Mouse (Mus musculus): ENCODE data around the gene Ddx39. TPM values are rescaled to one million over a fixed set of nuclear protein-coding genes. Genes with fewer than 3 reads are reported as not detected.

Ddx39 gene
- polyA plus RNA-seq (2015; fragmentation: Nextera tagmentation; extraction: Ambion mirVana), result 107 and 135 TPM in 2 replicates

DNA sequence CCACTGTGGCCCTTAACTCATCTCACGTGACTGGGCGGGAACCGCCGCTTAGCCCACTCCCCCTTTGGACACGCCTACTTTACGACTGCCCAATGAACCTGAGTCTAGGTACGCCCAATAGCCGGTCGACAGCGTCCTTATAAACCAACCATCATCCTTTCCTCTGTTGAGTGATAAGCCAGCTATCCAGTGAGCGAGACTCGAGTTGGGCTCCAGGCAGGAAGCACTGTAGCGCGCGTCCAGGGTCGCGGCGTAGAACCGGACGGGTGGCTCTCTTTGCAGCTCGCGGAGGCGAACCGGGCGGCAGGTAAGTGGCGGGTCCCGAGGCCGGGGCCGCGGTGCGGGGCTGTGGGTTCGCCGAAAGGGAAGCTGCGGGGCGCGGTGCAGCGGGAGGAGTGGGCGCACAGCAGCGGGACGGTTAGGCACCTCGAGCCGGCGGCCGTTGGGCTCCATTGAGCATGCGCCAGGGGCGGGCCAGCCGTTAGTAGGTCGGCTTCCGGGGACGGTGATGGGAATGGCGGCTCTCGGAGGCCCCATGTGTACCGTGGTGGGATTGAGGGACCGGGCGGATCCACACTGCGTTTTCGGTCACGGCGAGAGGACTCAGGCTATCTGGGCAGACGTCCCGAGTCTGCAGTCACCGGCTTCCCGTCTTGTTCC, at the start of gene Ddx39:
Gene Ddx39 (plus strand): TSS at position 147 of the 660 bp plus-strand sequence.
- ATAC-seq (replicated peaks; ENCODE audit: insufficient number of reproducible peaks, insufficient read depth, low FRiP score, low read depth), result peak; percentile 99
- WGBS, result under 1% methylated on average over 63 of the region's 63 CpGs
- Histone ChIP-seq H3K27ac (peak within 1 kb of the TSS; percentile 94), H3K36me3 (peaks cover 6% of the 10 kb centered on the region), H3K27me3 (no peaks in the 10 kb centered on the region), H3K4me1 (replicated peaks) (peaks cover 21% of the 10 kb centered on the region), H3K9ac (peak within 1 kb of the TSS; percentile 86), H3K4me3 (peak within 1 kb of the TSS; percentile 93), H3K4me2 (peak within 1 kb of the TSS; percentile 82), H3K9me3 (replicated peaks) (no peaks in the 10 kb centered on the region)

- Histone ChIP-seq H3K27me3 (peaks cover 8% of the 10 kb centered on the region), H3K4me3 (no peak within 1 kb of the TSS), H3K9ac (peak within 1 kb of the TSS; percentile 24; the same call in 1 of the 2 replicates), H3K27ac (peak within 1 kb of the TSS; percentile 53; the same call in 1 of the 2 replicates), H3K9me3 (replicated peaks) (no peaks in the 10 kb centered on the region), H3K4me2 (peak within 1 kb of the TSS; percentile 18; the same call in 1 of the 2 replicates), H3K4me1 (replicated peaks) (peaks cover 55% of the 10 kb centered on the region), H3K36me3 (peaks cover 19% of the 10 kb centered on the region)
- 0 out of 2 replicates have a peak, but pooled peaks have one; percentile 17 for ATAC-seq (replicated peaks; ENCODE audit: insufficient number of reproducible peaks, insufficient read depth, low FRiP score, low read depth)
- WGBS, result 28% methylated on average over 14 of the region's 14 CpGs
Measured at GRCm38 (mm10) chr8:83665969-83666865, 48.8 kb upstream of the Ddx39 start, which contains the start of gene Ptger1. Ptger1 (plus strand) TSS chr8:83666678.

GRCm38 (mm10) chr8:83666866-83667234, 48.1 kb upstream of the Ddx39 start:
- 93% methylated on average over 3 of the region's 3 CpGs for WGBS
- Histone ChIP-seq H3K4me1 (replicated peaks) (peaks cover 48% of the 10 kb centered on the region), H3K9me3 (replicated peaks) (no peaks in the 10 kb centered on the region), H3K36me3 (peaks cover 25% of the 10 kb centered on the region), H3K9ac (peak overlapping the region; percentile 24; the same call in 1 of the 2 replicates), H3K4me3 (no peak overlapping the region), H3K27ac (peak overlapping the region; percentile 53; the same call in 1 of the 2 replicates), H3K4me2 (peak overlapping the region; percentile 18; the same call in 1 of the 2 replicates), H3K27me3 (peaks cover 8% of the 10 kb centered on the region)
- ATAC-seq (replicated peaks; ENCODE audit: insufficient number of reproducible peaks, insufficient read depth, low FRiP score, low read depth), result no peak

DNA sequence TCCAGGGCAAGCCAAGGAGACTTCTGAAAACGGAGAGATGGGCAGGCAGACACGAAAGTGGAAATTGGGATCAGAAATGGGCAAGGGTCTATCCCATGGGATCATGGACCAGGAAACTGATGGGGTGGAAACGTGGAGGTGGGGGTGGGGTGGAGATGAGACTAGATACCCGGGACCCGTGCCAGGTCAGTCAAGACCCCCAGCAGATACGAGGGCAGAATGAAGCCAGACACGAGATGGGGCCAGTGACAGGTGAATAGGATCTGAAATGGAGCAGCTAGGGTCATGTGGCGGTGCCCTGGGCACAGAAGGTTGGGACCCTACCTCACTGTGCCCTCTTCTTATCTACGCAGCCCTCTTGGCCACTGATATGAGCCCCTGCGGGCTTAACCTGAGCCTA, 47.5 kb upstream of the Ddx39 start:
- Histone ChIP-seq H3K9ac (no peak overlapping the region), H3K9me3 (replicated peaks) (no peaks in the 10 kb centered on the region), H3K4me3 (peak overlapping the region; percentile 46; the same call in 1 of the 2 replicates), H3K4me1 (replicated peaks) (peaks cover 41% of the 10 kb centered on the region), H3K36me3 (peaks cover 29% of the 10 kb centered on the region), H3K4me2 (peak overlapping the region; percentile 68), H3K27me3 (peaks cover 8% of the 10 kb centered on the region), H3K27ac (no peak overlapping the region)
- ATAC-seq (replicated peaks; ENCODE audit: insufficient number of reproducible peaks, insufficient read depth, low FRiP score, low read depth), result no peak
- WGBS, result 79% methylated on average over 10 of the region's 10 CpGs

GRCm38 (mm10) chr8:83668010-83668916, 46.7 kb upstream of the Ddx39 start:
- H3K9ac ChIP-seq, result peak overlapping the region; percentile 44
- H3K27ac ChIP-seq, result no peak overlapping the region
- peak; percentile 23; the same call in 1 of the 2 replicates for ATAC-seq (replicated peaks; ENCODE audit: insufficient number of reproducible peaks, insufficient read depth, low FRiP score, low read depth)

GRCm38 (mm10) chr8:83669013-83669412, 46.0 kb upstream of the Ddx39 start:
- H3K4me2 ChIP-seq, result peak overlapping the region; percentile 68; the same call in 1 of the 2 replicates
- no peak overlapping the region for H3K27ac ChIP-seq
- H3K4me3 ChIP-seq, result peak overlapping the region; percentile 46; the same call in 1 of the 2 replicates
- peaks cover 8% of the 10 kb centered on the region for H3K27me3 ChIP-seq
- no peaks in the 10 kb centered on the region for H3K9me3 ChIP-seq (replicated peaks)
- H3K4me1 ChIP-seq (replicated peaks), result peaks cover 35% of the 10 kb centered on the region
- 74% methylated on average over 16 of the region's 16 CpGs for WGBS
- H3K9ac ChIP-seq, result no peak overlapping the region
- peaks cover 29% of the 10 kb centered on the region for H3K36me3 ChIP-seq
- ATAC-seq (replicated peaks; ENCODE audit: insufficient number of reproducible peaks, insufficient read depth, low FRiP score, low read depth), result no peak

More at GRCm38 (mm10) chr8:83668010-83668916, 46.7 kb upstream of the Ddx39 start:
- peak overlapping the region; percentile 46 for H3K4me3 ChIP-seq
- WGBS, result 28% methylated on average over 80 of the region's 80 CpGs
- peaks cover 35% of the 10 kb centered on the region for H3K4me1 ChIP-seq (replicated peaks)
- H3K27me3 ChIP-seq, result peaks cover 8% of the 10 kb centered on the region
- H3K4me2 ChIP-seq, result peak overlapping the region; percentile 68
- no peaks in the 10 kb centered on the region for H3K9me3 ChIP-seq (replicated peaks)
- H3K36me3 ChIP-seq, result peaks cover 29% of the 10 kb centered on the region

DNA sequence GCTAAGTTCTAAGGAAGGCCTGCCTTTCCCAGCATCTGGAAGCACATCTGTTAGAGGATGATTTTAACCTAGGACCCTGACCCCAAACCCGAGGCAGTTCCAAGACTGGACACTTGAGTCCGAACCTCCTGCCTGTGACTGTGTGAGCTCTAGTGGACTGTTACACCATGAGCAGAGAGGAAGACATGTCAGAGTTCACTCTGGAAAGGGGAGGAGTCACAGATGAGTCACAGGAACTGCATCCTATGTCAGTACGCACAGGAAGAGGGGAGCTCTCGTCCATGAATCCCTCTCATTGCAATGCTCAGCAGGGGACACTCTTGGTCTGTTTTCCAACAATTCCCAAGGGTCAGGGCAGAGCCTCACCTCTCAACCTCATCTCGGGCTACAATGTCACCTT, 42.0 kb upstream of the Ddx39 start:
- H3K4me2 ChIP-seq, result no peak overlapping the region
- H3K9ac ChIP-seq, result no peak overlapping the region
- 61% methylated on average over 5 of the region's 5 CpGs for WGBS
- H3K27ac ChIP-seq, result no peak overlapping the region
- ATAC-seq (replicated peaks; ENCODE audit: insufficient number of reproducible peaks, insufficient read depth, low FRiP score, low read depth), result 0 out of 2 replicates have a peak, but pooled peaks have one; percentile 19
- no peak overlapping the region for H3K4me3 ChIP-seq
- peaks cover 42% of the 10 kb centered on the region for H3K36me3 ChIP-seq
- H3K9me3 ChIP-seq (replicated peaks), result no peaks in the 10 kb centered on the region
- peaks cover 9% of the 10 kb centered on the region for H3K4me1 ChIP-seq (replicated peaks)
- H3K27me3 ChIP-seq, result peaks cover 3% of the 10 kb centered on the region

GRCm38 (mm10) chr8:83674497-83674896, 40.5 kb upstream of the Ddx39 start:
- WGBS, result 82% methylated on average over 5 of the region's 5 CpGs
- Histone ChIP-seq H3K9ac (no peak overlapping the region), H3K27ac (no peak overlapping the region), H3K9me3 (replicated peaks) (no peaks in the 10 kb centered on the region), H3K4me2 (no peak overlapping the region), H3K27me3 (no peaks in the 10 kb centered on the region), H3K36me3 (peaks cover 54% of the 10 kb centered on the region), H3K4me3 (no peak overlapping the region), H3K4me1 (replicated peaks) (no peaks in the 10 kb centered on the region)
- no peak for ATAC-seq (replicated peaks; ENCODE audit: insufficient number of reproducible peaks, insufficient read depth, low FRiP score, low read depth)

DNA sequence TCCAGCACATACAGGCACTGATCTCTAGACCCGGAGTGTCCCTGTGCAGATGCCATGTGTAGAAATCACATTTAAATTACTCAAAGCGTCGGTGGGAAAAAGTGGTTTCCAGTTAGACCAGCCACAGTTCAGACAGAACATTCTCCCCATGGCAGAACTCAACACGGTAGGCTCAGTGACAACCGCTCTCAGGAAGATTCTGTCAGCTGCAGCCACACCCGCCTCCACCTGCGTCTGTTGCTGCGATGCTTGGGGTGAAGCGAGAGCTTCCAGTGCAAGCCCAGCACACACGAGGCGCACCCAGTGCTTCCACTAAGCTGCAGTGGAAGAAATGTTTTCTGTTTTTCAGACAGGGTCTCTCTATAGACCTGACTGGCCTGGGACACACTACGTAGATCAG, 35.1 kb upstream of the Ddx39 start:
- Histone ChIP-seq H3K27me3 (no peaks in the 10 kb centered on the region), H3K4me3 (no peak overlapping the region), H3K9ac (no peak overlapping the region), H3K27ac (no peak overlapping the region), H3K9me3 (replicated peaks) (no peaks in the 10 kb centered on the region), H3K4me1 (replicated peaks) (peaks cover 16% of the 10 kb centered on the region), H3K4me2 (no peak overlapping the region), H3K36me3 (peaks cover 65% of the 10 kb centered on the region)
- no peak for ATAC-seq (replicated peaks; ENCODE audit: insufficient number of reproducible peaks, insufficient read depth, low FRiP score, low read depth)
- 87% methylated on average over 12 of the region's 12 CpGs for WGBS

DNA sequence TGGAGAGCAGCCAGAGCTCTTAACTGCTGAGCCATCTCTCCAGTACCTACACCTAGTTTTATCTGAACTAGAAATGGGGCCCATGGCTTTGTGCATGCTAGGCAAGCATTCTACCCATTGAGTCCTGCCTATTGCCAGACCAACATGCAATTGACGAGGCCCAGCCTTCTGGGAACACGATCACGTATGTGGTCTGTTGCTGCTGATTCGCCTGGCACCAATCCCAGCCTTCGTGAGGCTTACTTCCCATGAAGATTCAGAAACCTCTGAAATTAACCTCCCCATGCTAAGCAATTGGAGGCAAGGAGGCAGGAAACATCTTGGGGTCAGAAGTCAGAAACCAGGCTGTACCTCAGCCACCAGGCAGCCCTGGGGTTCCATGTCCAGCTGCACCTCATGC, 34.4 kb upstream of the Ddx39 start:
- Histone ChIP-seq H3K9me3 (replicated peaks) (no peaks in the 10 kb centered on the region), H3K4me3 (no peak overlapping the region), H3K9ac (no peak overlapping the region), H3K27ac (peak overlapping the region; percentile 46), H3K4me2 (no peak overlapping the region), H3K36me3 (peaks cover 70% of the 10 kb centered on the region), H3K27me3 (no peaks in the 10 kb centered on the region), H3K4me1 (replicated peaks) (peaks cover 16% of the 10 kb centered on the region)
- 58% methylated on average over 5 of the region's 5 CpGs for WGBS
- ATAC-seq (replicated peaks; ENCODE audit: insufficient number of reproducible peaks, insufficient read depth, low FRiP score, low read depth), result no peak

All from heart, embryonic 15.5 days (tissue).